Mouse (Mus musculus) neural tube, embryonic 14.5 days (tissue): ENCODE measurements at regions not wholly inside any gene's neighbourhood (a gene's known extent, or its start where the extent isn't known, plus 50 kb on each side); places are given as distances from the start of the nearest gene placed in this dataset.
"Not testable (repeated sequence)": the region's sequence is repeated elsewhere in the genome, so short reads cannot be mapped to it uniquely, and the experiment has no call there.

Experiments
- ATAC-seq: fragments of 200-750 bp; cut with Nextera tagmentation; 2 replicates; pipeline ENCODE4 v1.8.0; 2017; ENCODE audit warnings: low read depth, mild to moderate bottlenecking, moderate TSS enrichment, moderate library complexity
- H3K27ac ChIP-seq: fragments of 300-500 bp; sonication (generic); 2 replicates; pipeline ENCODE4 v1.5.1; 2014; ENCODE audit warnings: low read depth, mild to moderate bottlenecking, control low read depth, low read length, moderate library complexity, mixed read lengths
- H3K27me3 ChIP-seq: fragments of 300-500 bp; sonication (generic); 2 replicates; pipeline ENCODE4 v1.6.1; 2014; ENCODE audit warnings: low read length; ENCODE audit not compliant: control insufficient read depth, insufficient read depth
- H3K36me3 ChIP-seq: fragments of 300-500 bp; sonication (generic); 2 replicates; pipeline ENCODE4 v1.6.1; 2014; ENCODE audit warnings: low read length, mixed read lengths; ENCODE audit not compliant: control insufficient read depth, insufficient read depth
- H3K4me1 ChIP-seq: fragments of 300-500 bp; sonication (generic); 2 replicates; pipeline ENCODE4 v1.6.1; 2014; ENCODE audit warnings: low read length; ENCODE audit not compliant: control insufficient read depth, insufficient read depth
- H3K4me2 ChIP-seq: fragments of 300-500 bp; sonication (generic); 2 replicates; pipeline ENCODE4 v1.6.1; 2014; ENCODE audit warnings: mild to moderate bottlenecking, low read depth, low read length, control low read depth
- H3K4me3 ChIP-seq: fragments of 300-500 bp; sonication (generic); 2 replicates; pipeline ENCODE4 v1.5.1; 2014; ENCODE audit warnings: low read depth, low read length, control low read depth, mixed read lengths
- H3K9ac ChIP-seq: fragments of 300-500 bp; sonication (generic); replicated peaks from 2 replicates; pipeline ENCODE4 v1.6.1; 2014; ENCODE audit warnings: low read depth, mild to moderate bottlenecking, control low read depth, low read length, mixed read lengths
- H3K9me3 ChIP-seq: fragments of 300-500 bp; sonication (generic); 2 replicates; pipeline ENCODE4 v1.6.1; 2016; ENCODE audit warnings: low read length; ENCODE audit not compliant: control insufficient read depth
- WGBS: fragments of 180-500 bp; shearing (Covaris S2); extraction: QIAGEN DNeasy Blood & Tissue Kit; methylation state at CpG from one replicate; pipeline ENCODE4 v1.1.7; 2014; 5-methylcytosine and 5-hydroxymethylcytosine counted together

- H3K36me3 ChIP-seq = no peaks in the 10 kb centered on the region
- H3K27ac ChIP-seq = no peak overlapping the region
- H3K27me3 ChIP-seq = no peaks in the 10 kb centered on the region
- no peak overlapping the region for H3K4me3 ChIP-seq
- ATAC-seq = no peak
- WGBS = 89% methylated on average over 2 of the region's 2 CpGs
- H3K9me3 ChIP-seq = no peaks in the 10 kb centered on the region
- no peaks in the 10 kb centered on the region for H3K4me1 ChIP-seq
- no peak overlapping the region for H3K9ac ChIP-seq
- H3K4me2 ChIP-seq = no peak overlapping the region
These were observed 126.5 kb upstream of the Max start for GRCm38 (mm10) chr12:77088452-77088851.

GRCm38 (mm10) chr12:77086931-77087330, 124.9 kb upstream of the Max start:
- H3K27ac ChIP-seq, H3K9me3 ChIP-seq, H3K27me3 ChIP-seq, H3K4me1 ChIP-seq, H3K36me3 ChIP-seq, H3K4me2 ChIP-seq, ATAC-seq, H3K9ac ChIP-seq, H3K4me3 ChIP-seq: not testable (repeated sequence)
- WGBS = 94% methylated on average over 1 of the region's 1 CpGs

- Histone ChIP-seq H3K36me3 (no peaks in the 10 kb centered on the region), H3K27ac (no peak overlapping the region), H3K9ac (no peak overlapping the region), H3K4me3 (no peak overlapping the region), H3K4me1 (no peaks in the 10 kb centered on the region), H3K27me3 (no peaks in the 10 kb centered on the region), H3K4me2 (no peak overlapping the region), H3K9me3 (no peaks in the 10 kb centered on the region)
- no peak for ATAC-seq
- WGBS = 77% methylated on average over 5 of the region's 5 CpGs
These were observed 123.9 kb upstream of the Max start for GRCm38 (mm10) chr12:77085894-77086293.

- Histone ChIP-seq H3K9me3 (no peaks in the 10 kb centered on the region), H3K4me1 (no peaks in the 10 kb centered on the region), H3K9ac (no peak overlapping the region), H3K4me3 (no peak overlapping the region), H3K27me3 (no peaks in the 10 kb centered on the region), H3K4me2 (no peak overlapping the region), H3K27ac (no peak overlapping the region), H3K36me3 (no peaks in the 10 kb centered on the region)
- ATAC-seq = no peak
- WGBS = 91% methylated on average over 7 of the region's 7 CpGs
These were observed 123.2 kb upstream of the Max start for GRCm38 (mm10) chr12:77085244-77085643.

- Histone ChIP-seq H3K36me3 (no peaks in the 10 kb centered on the region), H3K27ac (no peak overlapping the region), H3K9me3 (no peaks in the 10 kb centered on the region), H3K27me3 (no peaks in the 10 kb centered on the region), H3K4me1 (no peaks in the 10 kb centered on the region), H3K9ac (no peak overlapping the region), H3K4me3 (no peak overlapping the region), H3K4me2 (no peak overlapping the region)
- ATAC-seq = no peak
- 92% methylated on average over 5 of the region's 5 CpGs for WGBS
These were observed 122.7 kb upstream of the Max start for GRCm38 (mm10) chr12:77084744-77085143.

- Histone ChIP-seq H3K4me1 (no peaks in the 10 kb centered on the region), H3K36me3 (no peaks in the 10 kb centered on the region), H3K27me3 (no peaks in the 10 kb centered on the region), H3K4me3 (no peak overlapping the region), H3K9ac (no peak overlapping the region), H3K9me3 (no peaks in the 10 kb centered on the region), H3K27ac (no peak overlapping the region), H3K4me2 (no peak overlapping the region)
- no peak for ATAC-seq
- 73% methylated on average over 1 of the region's 1 CpGs for WGBS
These were observed 122.3 kb upstream of the Max start for GRCm38 (mm10) chr12:77084343-77084742.

GRCm38 (mm10) chr12:77083760-77084159, 121.8 kb upstream of the Max start:
- no peaks in the 10 kb centered on the region for H3K4me1 ChIP-seq
- H3K4me3 ChIP-seq = no peak overlapping the region
- H3K9me3 ChIP-seq = no peaks in the 10 kb centered on the region
- H3K4me2 ChIP-seq = no peak overlapping the region
- H3K9ac ChIP-seq = no peak overlapping the region
- WGBS = 85% methylated on average over 6 of the region's 6 CpGs
- H3K27me3 ChIP-seq = no peaks in the 10 kb centered on the region
- no peak for ATAC-seq
- H3K27ac ChIP-seq = no peak overlapping the region
- no peaks in the 10 kb centered on the region for H3K36me3 ChIP-seq

- no peaks in the 10 kb centered on the region for H3K4me1 ChIP-seq
- no peak overlapping the region for H3K9ac ChIP-seq
- H3K36me3 ChIP-seq = no peaks in the 10 kb centered on the region
- WGBS = 90% methylated on average over 2 of the region's 2 CpGs
- ATAC-seq = no peak
- H3K9me3 ChIP-seq = no peaks in the 10 kb centered on the region
- no peaks in the 10 kb centered on the region for H3K27me3 ChIP-seq
- no peak overlapping the region for H3K4me3 ChIP-seq
- no peak overlapping the region for H3K27ac ChIP-seq
- no peak overlapping the region for H3K4me2 ChIP-seq
These were observed 119.8 kb upstream of the Max start for GRCm38 (mm10) chr12:77081774-77082173.

- no peak overlapping the region for H3K9ac ChIP-seq
- H3K4me2 ChIP-seq = no peak overlapping the region
- H3K4me3 ChIP-seq = no peak overlapping the region
- no peak overlapping the region for H3K27ac ChIP-seq
- no peaks in the 10 kb centered on the region for H3K36me3 ChIP-seq
- H3K4me1 ChIP-seq = no peaks in the 10 kb centered on the region
- H3K27me3 ChIP-seq = no peaks in the 10 kb centered on the region
- H3K9me3 ChIP-seq = no peaks in the 10 kb centered on the region
- WGBS = 85% methylated on average over 3 of the region's 3 CpGs
- ATAC-seq = no peak
These were observed 117.5 kb upstream of the Max start for GRCm38 (mm10) chr12:77079481-77079880.

- ATAC-seq = no peak
- 95% methylated on average over 5 of the region's 5 CpGs for WGBS
These were observed 114.7 kb upstream of the Max start for GRCm38 (mm10) chr12:77076678-77077077.

More at GRCm38 (mm10) chr12:77076678-77077077, 114.7 kb upstream of the Max start:
- Histone ChIP-seq H3K27ac (no peak overlapping the region), H3K4me3 (no peak overlapping the region), H3K36me3 (no peaks in the 10 kb centered on the region), H3K9me3 (no peaks in the 10 kb centered on the region), H3K4me2 (no peak overlapping the region), H3K27me3 (no peaks in the 10 kb centered on the region), H3K4me1 (no peaks in the 10 kb centered on the region), H3K9ac (no peak overlapping the region)
